Mouse (Mus musculus) liver, embryonic 14.5 days (tissue): ENCODE results near the gene Tmem169. TPM values are rescaled to one million over a fixed set of nuclear protein-coding genes. Genes with fewer than 3 reads are reported as not detected.
A peak's percentile ranks its signal among the peaks of the same experiment; 100 is the strongest.

Experiments
- ATAC-seq: fragments of 200-750 bp; cut with Nextera tagmentation; 2 replicates; pipeline ENCODE4 v1.8.0; 2017; ENCODE audit warnings: moderate number of reproducible peaks, mild to moderate bottlenecking, moderate library complexity; ENCODE audit not compliant: insufficient read depth
- DNase-seq, 3 experiments: peaks; one replicate each; pipeline ENCODE4 v3.0.0-alpha.2; 2012 to 2013; ENCODE audit warnings: low read depth in 3 of 3, low spot score in 3 of 3
- H3K27ac ChIP-seq: fragments of 300-500 bp; sonication (generic); 2 replicates; pipeline ENCODE4 v1.5.1; 2014; ENCODE audit warnings: moderate library complexity, mild to moderate bottlenecking, control low read depth, inconsistent platforms
- H3K27me3 ChIP-seq: fragments of 300-500 bp; sonication (generic); 2 replicates; pipeline ENCODE4 v1.6.1; 2014; ENCODE audit warnings: mild to moderate bottlenecking, low read length, moderate library complexity; ENCODE audit not compliant: control insufficient read depth, insufficient read depth
- H3K36me3 ChIP-seq: fragments of 300-500 bp; sonication (generic); replicated peaks from 2 replicates; pipeline ENCODE4 v1.6.1; 2014; ENCODE audit warnings: low read depth; ENCODE audit not compliant: control insufficient read depth, insufficient read depth
- H3K4me1 ChIP-seq, 2 experiments: fragments of 200-500 bp in 1 of 2; fragments of 300-500 bp in 1 of 2; sonication (generic) in 1 of 2; replicated peaks; 2 replicates each; pipeline ENCODE4 v1.6.1; 2012 to 2014; ENCODE audit warnings: antibody characterized with exemption in 1 of 2, inconsistent platforms in 1 of 2, low read length in 1 of 2; ENCODE audit not compliant: control insufficient read depth in 2 of 2, insufficient read depth in 2 of 2
- H3K4me2 ChIP-seq: fragments of 300-500 bp; sonication (generic); 2 replicates; pipeline ENCODE4 v1.6.1; 2014; ENCODE audit warnings: low read depth, mild to moderate bottlenecking, control low read depth, moderate library complexity
- H3K4me3 ChIP-seq, 2 experiments: fragments of 200-500 bp in 1 of 2; fragments of 300-500 bp in 1 of 2; sonication (generic) in 1 of 2; 2 replicates each; pipeline ENCODE4 v1.5.1; 2012 to 2014; ENCODE audit warnings: low read depth in 2 of 2, low read length in 2 of 2, mild to moderate bottlenecking in 2 of 2, control low read depth in 1 of 2, inconsistent platforms in 1 of 2, moderate library complexity in 1 of 2; ENCODE audit not compliant: insufficient read depth in 1 of 2
- H3K9ac ChIP-seq: fragments of 300-500 bp; sonication (generic); replicated peaks from 2 replicates; pipeline ENCODE4 v1.6.1; 2014; ENCODE audit warnings: mild to moderate bottlenecking, control low read depth, moderate library complexity
- H3K9me3 ChIP-seq: fragments of 300-500 bp; sonication (generic); 2 replicates; pipeline ENCODE4 v1.6.1; 2016; ENCODE audit warnings: low read length, mixed read lengths; ENCODE audit not compliant: control insufficient read depth
- CTCF ChIP-seq: IDR thresholded peaks from 2 replicates; pipeline ENCODE4 v1.5.1; 2016; ENCODE audit warnings: antibody characterized with exemption, low read depth, control low read depth
- EP300 ChIP-seq: IDR thresholded peaks from 2 replicates; pipeline ENCODE4 v1.6.1; 2016; ENCODE audit warnings: antibody characterized with exemption, low read depth
- WGBS: fragments of 180-500 bp; shearing (Covaris S2); extraction: QIAGEN DNeasy Blood & Tissue Kit; methylation state at CpG from one replicate; pipeline ENCODE4 v1.1.7; 2014; ENCODE audit not compliant: insufficient replicate concordance; 5-methylcytosine and 5-hydroxymethylcytosine counted together
- polyA plus RNA-seq, 2 experiments: library from polyadenylated mRNA; depleted of rRNA in 1 of 2; stranded (reverse) in 1 of 2; unstranded in 1 of 2; fragments of >200 nt; fragmentation: Nextera tagmentation in 1 of 2; extraction: Ambion mirVana in 1 of 2; gene quantifications; 2 replicates each; pipeline versions ENCODE4 v1.2.1 to v1.2.3; 2012 to 2014

The Tmem169 gene
- polyA plus RNA-seq, 2 experiments: 0.50 to 0.81 TPM

DNA sequence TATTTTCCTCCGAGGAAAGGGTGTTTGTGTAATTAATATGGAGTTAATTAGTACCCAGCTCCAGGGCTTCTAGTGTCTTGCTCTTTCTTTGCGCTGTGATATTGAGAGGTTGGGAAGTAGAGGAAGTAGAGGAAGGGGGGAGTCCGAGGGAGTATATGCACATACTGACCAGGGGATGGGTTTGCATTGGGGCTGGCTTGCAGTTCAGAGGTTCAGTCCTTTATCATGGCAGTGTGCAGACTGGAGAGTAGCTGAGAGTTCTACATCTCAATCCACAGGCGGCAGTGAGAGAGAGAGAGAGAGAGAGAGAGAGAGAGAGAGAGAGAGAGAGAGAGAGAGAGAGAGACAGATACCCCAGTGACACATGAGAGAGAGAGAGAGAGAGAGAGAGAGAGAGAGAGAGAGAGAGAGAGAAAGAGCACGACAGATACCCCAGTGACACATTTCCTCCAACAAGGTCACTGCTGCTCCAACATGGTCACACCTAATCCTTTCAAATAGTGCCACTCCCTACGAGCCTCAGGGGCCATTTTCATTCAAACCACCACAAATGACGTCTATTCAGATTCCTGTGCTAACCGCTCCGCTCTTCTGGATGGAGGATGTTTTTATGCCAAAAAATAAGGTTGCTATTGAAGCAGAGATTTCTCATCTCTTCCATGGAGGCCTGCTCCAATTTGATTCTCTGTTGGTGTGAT lies 28.7 kb downstream of the Tmem169 start:
- DNase-seq (no peak), ATAC-seq (no peak)
- Histone ChIP-seq H3K9ac (no peak overlapping the region), H3K27ac (no peak overlapping the region), H3K36me3 (no peaks in the 10 kb centered on the region), H3K4me1 (peaks cover 0 to 4% of the 10 kb centered on the region in 2 experiments; a peak in 2 of 4 replicates), H3K4me3 (no peak overlapping the region), H3K4me2 (no peak overlapping the region), H3K9me3 (no peaks in the 10 kb centered on the region), H3K27me3 (no peaks in the 10 kb centered on the region)
- 79% methylated on average over 9 of the region's 9 CpGs for WGBS
- TF ChIP-seq CTCF: no peak

DNA sequence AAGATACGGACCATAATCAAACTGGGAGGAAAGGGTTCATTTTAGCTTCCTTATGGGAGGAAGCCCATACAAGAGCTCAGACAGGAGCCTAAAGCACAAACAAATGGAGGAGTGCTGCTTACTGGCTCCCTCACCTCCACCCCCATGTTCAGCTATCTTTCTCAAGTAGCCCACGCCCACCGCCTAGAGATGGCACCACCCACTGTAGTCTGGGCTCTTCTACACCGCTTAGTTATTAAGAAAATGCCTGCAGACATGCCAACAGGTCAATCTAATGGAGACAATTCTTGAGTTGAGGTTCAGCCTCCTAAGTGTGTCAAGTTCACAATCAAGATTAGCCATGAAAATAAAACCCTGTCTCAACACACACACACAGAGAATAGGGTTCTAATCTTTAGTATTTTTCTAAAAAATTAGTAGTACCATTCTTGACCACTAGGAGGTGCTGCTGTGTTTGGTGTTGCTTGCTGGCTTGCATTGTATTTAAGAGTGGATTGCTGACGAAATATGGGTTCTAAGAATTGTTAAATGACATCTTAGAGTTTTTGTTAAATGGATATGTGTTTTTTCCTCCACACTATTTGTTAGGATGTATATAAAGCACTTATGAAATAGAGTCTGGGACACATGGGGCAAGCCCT lies 29.4 kb downstream of the Tmem169 start:
- TF ChIP-seq CTCF (peak; percentile 72), EP300 (no peak)
- Histone ChIP-seq H3K27ac (no peak overlapping the region), H3K4me1 (peaks cover 0 to 2% of the 10 kb centered on the region in 2 experiments; a peak in 1 of 4 replicates), H3K9me3 (no peaks in the 10 kb centered on the region), H3K4me2 (no peak overlapping the region), H3K4me3 (no peak overlapping the region), H3K9ac (no peak overlapping the region), H3K27me3 (no peaks in the 10 kb centered on the region), H3K36me3 (no peaks in the 10 kb centered on the region)
- WGBS: 52% methylated on average over 5 of the region's 5 CpGs
- DNase-seq: peak in 1 of 3 experiments; percentile 31
- ATAC-seq: no peak

DNA sequence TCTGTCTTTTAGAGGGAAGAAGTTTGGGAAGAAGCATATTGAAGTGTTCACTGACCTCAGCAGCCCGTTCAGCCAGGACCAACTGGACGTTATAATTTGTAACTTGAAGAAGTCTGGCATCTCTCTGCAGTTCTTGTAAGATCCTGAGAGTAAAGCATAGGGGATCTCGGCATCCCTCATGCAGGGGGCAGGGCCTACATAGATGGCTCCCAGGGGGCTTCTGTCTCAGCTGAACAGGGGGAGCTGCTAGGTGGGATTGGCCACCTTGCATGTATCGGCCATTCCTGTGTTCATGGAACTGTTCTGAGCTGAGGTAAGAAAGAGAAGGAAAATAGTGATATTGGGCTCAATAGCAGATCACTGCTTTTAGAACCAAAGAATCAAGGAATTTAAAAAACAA lies 31.3 kb downstream of the Tmem169 start:
- no peak for DNase-seq
- 79% methylated on average over 4 of the region's 4 CpGs for WGBS

DNA sequence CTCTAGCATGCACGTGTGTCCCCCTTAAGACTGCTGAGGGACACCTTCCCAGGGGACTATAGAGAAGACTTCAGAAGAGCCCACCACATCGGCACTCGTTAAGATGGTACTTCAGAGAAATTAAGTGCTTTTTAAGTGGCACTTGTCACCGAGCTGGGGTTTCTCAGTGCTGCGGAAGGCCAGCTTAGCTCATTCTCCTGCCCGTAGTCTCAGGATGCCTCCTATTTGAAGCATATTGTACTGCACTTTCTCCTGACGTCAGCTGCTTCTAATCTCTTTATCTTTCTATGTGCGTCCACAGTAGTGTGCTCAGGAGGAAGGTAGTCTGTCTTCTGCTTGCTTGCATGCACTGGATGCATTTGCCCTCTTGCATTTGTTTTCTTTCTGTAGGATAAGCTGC lies 32.2 kb downstream of the Tmem169 start:
- DNase-seq (no peak), ATAC-seq (no peak)
- no peak overlapping the region for H3K9ac ChIP-seq
- H3K9me3 ChIP-seq: no peaks in the 10 kb centered on the region
- no peaks in the 10 kb centered on the region; the same call in 1 of the 2 replicates for H3K36me3 ChIP-seq
- 72% methylated on average over 8 of the region's 8 CpGs for WGBS
- H3K4me2 ChIP-seq: no peak overlapping the region
- H3K27me3 ChIP-seq: no peaks in the 10 kb centered on the region
- no peak overlapping the region for H3K4me3 ChIP-seq
- H3K4me1 ChIP-seq: no peaks in the 10 kb centered on the region; a peak in 1 of 4 replicates
- H3K27ac ChIP-seq: no peak overlapping the region
- TF ChIP-seq CTCF (no peak), EP300 (no peak)

More for the DNA sequence above, 31.3 kb downstream of the Tmem169 start:
- Histone ChIP-seq H3K27me3 (no peaks in the 10 kb centered on the region), H3K9me3 (no peaks in the 10 kb centered on the region), H3K4me3 (no peak overlapping the region), H3K27ac (no peak overlapping the region), H3K9ac (no peak overlapping the region), H3K36me3 (no peaks in the 10 kb centered on the region; the same call in 1 of the 2 replicates), H3K4me1 (no peaks in the 10 kb centered on the region; a peak in 1 of 4 replicates), H3K4me2 (no peak overlapping the region)
- TF ChIP-seq CTCF (no peak), EP300 (no peak)
- no peak for ATAC-seq

DNA sequence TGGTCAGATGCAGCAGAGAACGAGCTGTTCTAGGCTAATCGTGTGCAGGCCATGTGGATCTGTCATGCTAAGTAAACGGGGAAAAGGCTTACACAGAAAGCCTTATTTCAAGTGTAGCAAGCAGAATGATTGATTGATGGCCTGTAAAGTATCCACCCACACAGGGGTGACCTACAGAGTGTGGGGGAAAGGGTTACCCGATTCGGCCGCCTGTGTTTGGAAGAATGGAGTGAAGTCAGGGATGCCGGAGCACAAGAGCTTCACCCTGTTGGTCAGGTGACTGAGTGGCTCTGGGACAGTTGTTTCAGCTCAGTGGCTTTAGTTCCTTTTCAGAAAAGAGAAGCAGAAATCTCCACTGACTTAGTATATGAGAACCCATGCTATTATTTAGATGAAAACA lies 32.7 kb downstream of the Tmem169 start:
- Histone ChIP-seq H3K4me3 (no peak overlapping the region), H3K36me3 (no peaks in the 10 kb centered on the region; the same call in 1 of the 2 replicates), H3K9ac (no peak overlapping the region), H3K4me1 (no peaks in the 10 kb centered on the region; a peak in 1 of 4 replicates), H3K27ac (no peak overlapping the region), H3K9me3 (no peaks in the 10 kb centered on the region), H3K27me3 (no peaks in the 10 kb centered on the region), H3K4me2 (no peak overlapping the region)
- WGBS: 81% methylated on average over 7 of the region's 7 CpGs
- ATAC-seq (no peak), DNase-seq (no peak)
- TF ChIP-seq EP300 (no peak), CTCF (no peak)
